Mouse (Mus musculus) liver, adult 2 months (tissue): ENCODE measurements around the gene Kank2. TPM values are rescaled to one million over a fixed set of nuclear protein-coding genes. Genes with fewer than 3 reads are reported as not detected.

Experiments
- DNase-seq: peaks from one replicate; pipeline ENCODE4 v3.0.0-alpha.2; 2011; ENCODE audit warnings: low read depth, low spot score; ENCODE audit errors: extremely low read depth
- H3K27ac ChIP-seq: fragments of 200-500 bp; replicated peaks from 2 replicates; pipeline ENCODE4 v1.5.1; 2012; ENCODE audit warnings: low read depth, mild to moderate bottlenecking, control low read depth, inconsistent platforms, low read length; ENCODE audit not compliant: insufficient read depth
- H3K27me3 ChIP-seq: fragments of 200-500 bp; 2 replicates; pipeline ENCODE4 v1.6.1; 2012; ENCODE audit warnings: mild to moderate bottlenecking, moderate library complexity, low read length, inconsistent platforms; ENCODE audit not compliant: control insufficient read depth, insufficient read depth
- H3K36me3 ChIP-seq: fragments of 200-500 bp; 2 replicates; pipeline ENCODE4 v1.6.1; 2012; ENCODE audit warnings: low read length, inconsistent platforms; ENCODE audit not compliant: control insufficient read depth, insufficient read depth
- H3K4me1 ChIP-seq: fragments of 200-500 bp; 2 replicates; pipeline ENCODE4 v1.6.1; 2011; ENCODE audit warnings: low read length; ENCODE audit not compliant: control insufficient read depth, insufficient read depth
- H3K4me3 ChIP-seq: fragments of 200-500 bp; 2 replicates; pipeline ENCODE4 v1.5.1; 2011; ENCODE audit warnings: low read depth, mild to moderate bottlenecking, control low read depth, low read length, moderate library complexity; ENCODE audit not compliant: insufficient read depth
- H3K79me2 ChIP-seq: fragments of 200-500 bp; 2 replicates; pipeline ENCODE4 v1.6.1; 2012; ENCODE audit warnings: inconsistent platforms, mild to moderate bottlenecking, low read length, moderate library complexity; ENCODE audit not compliant: control insufficient read depth, insufficient read depth
- H3K9ac ChIP-seq: fragments of 200-500 bp; 2 replicates; pipeline ENCODE4 v1.6.1; 2012; ENCODE audit warnings: low read depth, mild to moderate bottlenecking, control low read depth, inconsistent platforms, low read length
- CTCF ChIP-seq: fragments of 200-500 bp; IDR thresholded peaks from 2 replicates; pipeline ENCODE4 v1.5.1; 2011; ENCODE audit warnings: low read depth, low read length, control low read depth
- POLR2A ChIP-seq: fragments of 200-500 bp; IDR thresholded peaks from 2 replicates; pipeline ENCODE4 v1.6.1; 2011; ENCODE audit warnings: low read length, control low read depth; ENCODE audit not compliant: insufficient read depth; ENCODE audit errors: extremely low read depth
- WGBS: fragments of 180-500 bp; shearing (Covaris S2); methylation state at CpG from one replicate; pipeline ENCODE4 v1.1.7; 2018; 5-methylcytosine and 5-hydroxymethylcytosine counted together
- polyA plus RNA-seq: library from polyadenylated mRNA; depleted of rRNA; stranded (reverse); fragments of >200 nt; gene quantifications from 2 replicates; pipeline ENCODE4 v1.2.3, GENCODE M21; 2012
- total RNA-seq: library from RNA; depleted of rRNA; stranded (reverse); fragments of >200 nt; gene quantifications from 2 replicates; pipeline ENCODE4 v1.2.3, GENCODE M21; 2014

Gene Kank2
- total and polyA plus RNA-seq, 2 experiments: 12.8 to 27.2 TPM

GRCm38 (mm10) chr9:21754516-21755321 is 43.8 kb downstream of the Kank2 start:
- 64% methylated on average over 13 of the region's 13 CpGs for WGBS
- DNase-seq: no peak
- Histone ChIP-seq H3K27me3 (no peaks in the 10 kb centered on the region), H3K79me2 (no peaks in the 10 kb centered on the region), H3K4me1 (peaks cover 20% of the 10 kb centered on the region), H3K27ac (peak overlapping the region; percentile 14; the same call in 1 of the 2 replicates), H3K9ac (no peak overlapping the region), H3K36me3 (no peaks in the 10 kb centered on the region), H3K4me3 (no peak overlapping the region)
- no peak for TF ChIP-seq CTCF
- no peak for TF ChIP-seq POLR2A

- DNase-seq: peak; percentile 69
- TF ChIP-seq CTCF: no peak
- no peak for TF ChIP-seq POLR2A
- Histone ChIP-seq H3K4me3 (no peak overlapping the region), H3K79me2 (no peaks in the 10 kb centered on the region), H3K9ac (no peak overlapping the region), H3K4me1 (peaks cover 15% of the 10 kb centered on the region), H3K27me3 (no peaks in the 10 kb centered on the region), H3K36me3 (peaks cover 5% of the 10 kb centered on the region; the same call in 1 of the 2 replicates), H3K27ac (peak overlapping the region; percentile 14; the same call in 1 of the 2 replicates)
- 44% methylated on average over 2 of the region's 2 CpGs for WGBS
Observed at GRCm38 (mm10) chr9:21754003-21754402, 44.5 kb downstream of the Kank2 start.

DNA sequence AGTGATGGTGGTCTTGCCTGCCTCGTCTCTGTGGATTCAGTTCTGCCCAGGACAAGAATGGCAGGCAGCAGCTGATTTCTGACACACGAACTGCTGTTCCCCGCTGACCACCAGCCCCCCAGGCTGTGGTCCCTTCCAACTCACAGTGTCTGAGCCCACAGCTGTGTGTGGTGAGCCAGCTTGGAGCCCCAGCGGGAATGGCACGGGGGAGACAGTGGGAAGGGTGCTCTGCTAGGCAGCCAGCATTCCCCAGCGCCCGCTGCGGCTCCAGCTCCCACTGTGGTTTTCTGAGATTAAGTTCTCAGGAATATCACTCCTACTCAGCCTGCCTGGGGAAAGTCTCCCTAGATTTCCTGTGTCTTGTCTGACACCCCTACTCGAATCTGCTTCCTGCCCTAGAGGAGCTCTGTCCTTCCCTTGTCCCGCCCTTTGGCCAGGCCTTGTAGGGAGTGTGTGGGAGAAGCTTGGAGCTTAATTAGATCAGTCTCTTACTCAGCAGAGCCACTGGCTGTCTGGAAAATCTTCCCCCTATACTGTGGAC is 46.2 kb downstream of the Kank2 start:
- H3K4me1 ChIP-seq: peaks cover 14% of the 10 kb centered on the region
- DNase-seq: no peak
- no peaks in the 10 kb centered on the region for H3K79me2 ChIP-seq
- no peak for TF ChIP-seq POLR2A
- no peak for TF ChIP-seq CTCF
- H3K9ac ChIP-seq: peak overlapping the region; percentile 30; the same call in 1 of the 2 replicates
- H3K36me3 ChIP-seq: peaks cover 16% of the 10 kb centered on the region; the same call in 1 of the 2 replicates
- H3K27me3 ChIP-seq: no peaks in the 10 kb centered on the region
- WGBS: 59% methylated on average over 10 of the region's 10 CpGs
- H3K27ac ChIP-seq: peak overlapping the region; percentile 36
- no peak overlapping the region for H3K4me3 ChIP-seq

GRCm38 (mm10) chr9:21751347-21751746 is 47.2 kb downstream of the Kank2 start:
- TF ChIP-seq CTCF: peak; percentile 72
- TF ChIP-seq POLR2A: no peak
- peaks cover 14% of the 10 kb centered on the region for H3K4me1 ChIP-seq
- no peak overlapping the region for H3K9ac ChIP-seq
- H3K4me3 ChIP-seq: no peak overlapping the region
- WGBS: 29% methylated on average over 6 of the region's 6 CpGs
- DNase-seq: peak; percentile 56
- H3K79me2 ChIP-seq: no peaks in the 10 kb centered on the region
- no peaks in the 10 kb centered on the region for H3K27me3 ChIP-seq
- H3K27ac ChIP-seq: peak overlapping the region; percentile 16; the same call in 1 of the 2 replicates
- H3K36me3 ChIP-seq: peaks cover 25% of the 10 kb centered on the region

DNA sequence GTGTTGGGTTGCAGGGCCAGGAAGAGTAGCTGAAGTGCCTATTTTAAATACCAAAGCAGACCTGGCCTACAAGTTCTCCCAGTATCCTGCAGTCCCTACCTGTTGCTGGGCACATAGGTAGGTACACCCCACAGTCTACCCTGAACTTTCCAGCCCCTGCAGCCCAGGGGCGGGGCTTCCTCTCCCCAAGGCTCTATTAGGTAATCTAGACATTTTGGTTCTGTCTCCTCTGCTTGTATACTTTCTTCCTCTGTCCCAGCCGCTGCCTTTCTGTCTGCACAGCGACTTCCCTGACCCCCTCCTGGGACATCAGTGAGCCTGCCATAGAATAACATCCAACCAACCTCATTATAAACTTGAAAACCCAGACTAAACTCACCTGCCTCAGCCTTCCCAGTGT is 48.2 kb downstream of the Kank2 start:
- 82% methylated on average over 3 of the region's 3 CpGs for WGBS
- H3K9ac ChIP-seq: no peak overlapping the region
- no peak overlapping the region for H3K27ac ChIP-seq
- peaks cover 35% of the 10 kb centered on the region for H3K36me3 ChIP-seq
- H3K79me2 ChIP-seq: no peaks in the 10 kb centered on the region
- H3K27me3 ChIP-seq: no peaks in the 10 kb centered on the region
- H3K4me3 ChIP-seq: no peak overlapping the region
- H3K4me1 ChIP-seq: peaks cover 14% of the 10 kb centered on the region
- TF ChIP-seq POLR2A (no peak), CTCF (no peak)
- DNase-seq: no peak
